Mouse (Mus musculus) left cerebral cortex, adult 11 months (tissue): ENCODE measurements around the gene Sec11a.

ENCODE experiments used
- DNase-seq: peaks from one replicate; pipeline ENCODE4 v3.0.0; 2022; ENCODE audit warnings: low spot score

Sec11a gene

GRCm38 (mm10) chr7:80897134-80897533 lies 50.4 kb downstream of the Sec11a start:
- no peak for DNase-seq

GRCm38 (mm10) chr7:80894815-80895519 lies 52.6 kb downstream of the Sec11a start:
- DNase-seq: no peak

- no peak for DNase-seq
These were observed 53.4 kb downstream of the Sec11a start for GRCm38 (mm10) chr7:80894196-80894595.

- no peak for DNase-seq
These were observed 53.8 kb downstream of the Sec11a start for GRCm38 (mm10) chr7:80893753-80894129.

- DNase-seq: no peak
These were observed 54.4 kb downstream of the Sec11a start for GRCm38 (mm10) chr7:80893086-80893752.

GRCm38 (mm10) chr7:80889841-80890241 lies 57.7 kb downstream of the Sec11a start:
- DNase-seq: no peak

- no peak for DNase-seq
These were observed 58.5 kb downstream of the Sec11a start for GRCm38 (mm10) chr7:80889021-80889511.

- no peak for DNase-seq
These were observed 59.0 kb downstream of the Sec11a start for GRCm38 (mm10) chr7:80888595-80888994.

- DNase-seq: no peak
These were observed 61.9 kb downstream of the Sec11a start for GRCm38 (mm10) chr7:80885666-80886065.

- peak; percentile 79 for DNase-seq
These were observed 64.6 kb downstream of the Sec11a start for GRCm38 (mm10) chr7:80882830-80883505.

- no peak for DNase-seq
These were observed 71.9 kb downstream of the Sec11a start for GRCm38 (mm10) chr7:80875727-80876126.

- no peak for DNase-seq
These were observed 73.9 kb downstream of the Sec11a start for GRCm38 (mm10) chr7:80873631-80874030.

GRCm38 (mm10) chr7:80873038-80873437 lies 74.5 kb downstream of the Sec11a start:
- no peak for DNase-seq

GRCm38 (mm10) chr7:80868686-80869085 lies 78.9 kb downstream of the Sec11a start:
- no peak for DNase-seq

GRCm38 (mm10) chr7:80866514-80867147 lies 80.9 kb downstream of the Sec11a start:
- DNase-seq: no peak

GRCm38 (mm10) chr7:80865521-80865920 lies 82.1 kb downstream of the Sec11a start:
- no peak for DNase-seq

GRCm38 (mm10) chr7:80864831-80865230 lies 82.7 kb downstream of the Sec11a start:
- no peak for DNase-seq

- no peak for DNase-seq
These were observed 83.4 kb downstream of the Sec11a start for GRCm38 (mm10) chr7:80864151-80864550.

GRCm38 (mm10) chr7:80863520-80863919 lies 84.1 kb downstream of the Sec11a start:
- no peak for DNase-seq

- DNase-seq: no peak
These were observed 85.1 kb downstream of the Sec11a start for GRCm38 (mm10) chr7:80862475-80862874.

GRCm38 (mm10) chr7:80860729-80861274 lies 86.8 kb downstream of the Sec11a start, which contains the start of gene Zscan2:
TSS of gene Zscan2 (plus strand) at chr7:80860920.
- peak; percentile 89 for DNase-seq

- no peak for DNase-seq
These were observed 87.4 kb downstream of the Sec11a start for GRCm38 (mm10) chr7:80860227-80860626.
